Mouse (Mus musculus): ENCODE data around the gene Cd274. TPM values are rescaled to one million over a fixed set of nuclear protein-coding genes. Genes with fewer than 3 reads are reported as not detected.
A peak's percentile ranks its signal among the peaks of the same experiment; 100 is the strongest.

Gene Cd274
- 1 to 10 TPM; 1.6 to 3.4 (median 2.2) TPM for total RNA-seq (2022)

- peak in 1 of 2 experiments; percentile 35 for DNase-seq (ENCODE audit: low spot score in 2 of 2)
Observed at GRCm38 (mm10) chr19:29366969-29367622, at the start of gene Cd274, which contains the start of gene Plgrkt. Gene Cd274, plus strand, starts transcription at chr19:29367455. Gene Plgrkt, minus strand, starts transcription at chr19:29367390.

GRCm38 (mm10) chr19:29323416-29324049 is 43.7 kb upstream of the Cd274 start:
- no peak for DNase-seq (ENCODE audit: low spot score in 2 of 2)

DNA sequence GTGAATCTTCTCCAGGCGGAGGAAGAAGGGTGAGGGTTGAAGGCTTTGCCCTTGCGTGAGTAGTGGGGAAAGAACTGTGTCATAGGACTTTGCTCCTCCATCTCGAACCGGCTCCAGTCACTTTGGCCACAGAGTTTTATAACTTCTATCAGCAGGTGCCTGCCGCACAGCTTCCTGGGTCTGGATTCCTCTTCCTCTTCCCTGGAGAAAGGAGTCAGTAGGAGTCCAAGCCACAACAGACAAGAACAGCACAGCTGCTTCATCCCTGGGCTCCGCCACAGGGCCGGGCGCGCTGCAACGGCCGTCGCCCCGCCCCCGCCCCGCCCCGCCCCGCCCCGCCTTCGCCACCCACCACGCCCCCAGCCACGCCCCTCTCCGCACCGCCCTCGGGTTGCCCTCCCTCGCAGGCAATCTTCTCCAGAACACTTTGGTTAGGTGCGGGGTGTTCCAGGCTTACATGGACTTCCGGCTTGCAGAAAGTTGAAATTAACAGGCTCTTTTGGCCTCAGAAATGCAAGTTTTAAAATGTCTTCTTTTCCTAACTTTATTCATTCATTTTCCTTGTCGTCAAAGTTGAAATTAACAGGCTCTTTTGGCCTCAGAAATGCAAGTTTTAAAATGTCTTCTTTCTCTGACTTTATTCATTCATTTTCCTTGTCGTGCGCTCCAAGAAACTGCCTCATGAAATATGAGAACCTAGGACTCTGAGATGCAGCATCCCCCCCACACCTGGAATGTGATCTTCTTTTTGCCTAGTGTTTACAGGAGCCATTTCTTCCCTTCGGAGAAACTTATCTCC is 42.0 kb upstream of the Cd274 start, which contains the start of gene Insl6:
TSS of gene Insl6 (minus strand) at position 304 of the 799 bp plus-strand sequence.
- no peak for DNase-seq (ENCODE audit: low spot score in 2 of 2)

- no peak for DNase-seq (ENCODE audit: low spot score in 2 of 2)
Observed at GRCm38 (mm10) chr19:29325852-29326180, 41.4 kb upstream of the Cd274 start.

- DNase-seq (ENCODE audit: low spot score in 2 of 2) = no peak
Observed at GRCm38 (mm10) chr19:29326396-29326795, 40.9 kb upstream of the Cd274 start.

GRCm38 (mm10) chr19:29326822-29327552 is 40.3 kb upstream of the Cd274 start:
- DNase-seq (ENCODE audit: low spot score in 2 of 2) = no peak

- peak in 1 of 2 experiments; percentile 21 for DNase-seq (ENCODE audit: low spot score in 2 of 2)
Observed at GRCm38 (mm10) chr19:29334068-29334745, 33.0 kb upstream of the Cd274 start, which contains the start of gene Rln1. Gene Rln1, minus strand, starts transcription at chr19:29334670.

GRCm38 (mm10) chr19:29336624-29337023 is 30.6 kb upstream of the Cd274 start:
- no peak for DNase-seq (ENCODE audit: low spot score in 2 of 2)

GRCm38 (mm10) chr19:29341029-29341428 is 26.2 kb upstream of the Cd274 start:
- DNase-seq (ENCODE audit: low spot score in 2 of 2) = no peak

DNA sequence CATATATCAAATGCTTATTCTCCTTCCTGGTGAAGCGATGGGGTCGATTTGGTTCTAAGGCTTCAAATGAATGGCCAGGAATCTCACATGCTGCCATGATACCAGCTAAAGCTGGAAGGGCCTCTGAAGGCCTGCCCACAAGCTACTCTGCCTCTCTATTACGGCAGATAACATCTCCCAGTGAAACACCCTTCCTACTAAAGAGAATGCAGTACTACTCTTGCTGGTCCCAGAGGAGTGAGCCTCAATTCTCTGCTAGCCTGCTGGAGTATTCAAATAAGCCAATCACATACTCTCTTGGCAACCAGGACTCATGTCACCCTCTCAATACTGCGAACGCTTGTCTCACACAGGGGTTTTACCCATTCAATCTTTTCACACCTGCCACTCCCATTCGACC is 25.0 kb upstream of the Cd274 start:
- DNase-seq (ENCODE audit: low spot score in 2 of 2) = no peak

DNA sequence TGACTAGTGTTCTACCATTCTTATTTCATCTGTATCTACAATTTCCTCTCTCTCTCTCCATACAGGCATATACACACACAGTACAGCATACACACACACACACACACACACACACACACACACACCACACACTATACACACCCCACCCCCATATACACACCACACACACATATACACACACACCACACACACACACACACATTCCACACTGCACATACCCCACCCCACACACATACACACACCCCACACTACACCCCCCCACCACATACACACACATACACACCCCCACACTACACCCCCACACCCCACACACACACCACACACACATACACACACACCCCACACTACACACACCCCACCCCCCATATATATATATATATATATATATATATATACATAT is 22.4 kb upstream of the Cd274 start:
- no peak for DNase-seq (ENCODE audit: low spot score in 2 of 2)

DNA sequence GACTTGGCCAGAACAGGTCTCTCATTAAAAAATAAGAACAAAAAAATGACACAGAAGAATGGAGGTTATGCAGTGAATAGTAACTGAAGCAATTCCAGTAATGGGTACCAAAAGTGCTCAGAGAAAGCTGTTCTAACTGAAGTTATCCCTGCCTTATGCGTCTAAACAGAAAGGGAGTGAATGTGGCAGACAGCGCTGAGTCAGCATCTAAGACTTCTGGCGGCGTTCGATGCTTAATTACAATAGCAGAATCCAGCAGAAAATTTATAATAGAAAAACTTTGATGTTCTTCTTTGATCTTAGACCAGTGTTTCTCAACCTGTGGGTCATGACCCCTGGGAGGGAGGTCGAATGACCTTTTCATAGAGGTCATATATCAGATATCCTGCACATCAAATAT is 21.6 kb upstream of the Cd274 start:
- DNase-seq (ENCODE audit: low spot score in 2 of 2) = no peak

DNA sequence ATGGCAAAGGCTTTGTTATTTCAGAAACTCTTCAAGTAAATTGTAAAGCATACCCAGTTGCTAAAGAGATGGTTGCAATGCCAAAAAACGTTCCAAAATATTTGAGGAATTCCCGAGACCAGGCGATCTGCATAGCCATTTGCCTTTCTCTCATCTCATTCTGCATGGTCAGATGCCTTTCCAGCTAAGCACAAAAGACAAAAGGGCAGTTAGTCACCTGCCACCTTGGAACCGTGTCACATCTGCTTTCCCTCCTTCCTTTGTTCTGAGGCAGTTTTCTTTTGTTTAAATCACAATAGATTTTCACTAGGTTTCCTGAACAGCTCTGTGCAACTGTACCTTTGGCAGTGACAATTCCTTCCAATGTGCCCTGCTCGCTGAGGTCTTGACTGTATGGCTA is 16.3 kb upstream of the Cd274 start:
- no peak for DNase-seq (ENCODE audit: low spot score in 2 of 2)

- DNase-seq (ENCODE audit: low spot score in 2 of 2) = peak; percentile 46 to 76
Observed at GRCm38 (mm10) chr19:29354895-29355877, 12.1 kb upstream of the Cd274 start.

DNA sequence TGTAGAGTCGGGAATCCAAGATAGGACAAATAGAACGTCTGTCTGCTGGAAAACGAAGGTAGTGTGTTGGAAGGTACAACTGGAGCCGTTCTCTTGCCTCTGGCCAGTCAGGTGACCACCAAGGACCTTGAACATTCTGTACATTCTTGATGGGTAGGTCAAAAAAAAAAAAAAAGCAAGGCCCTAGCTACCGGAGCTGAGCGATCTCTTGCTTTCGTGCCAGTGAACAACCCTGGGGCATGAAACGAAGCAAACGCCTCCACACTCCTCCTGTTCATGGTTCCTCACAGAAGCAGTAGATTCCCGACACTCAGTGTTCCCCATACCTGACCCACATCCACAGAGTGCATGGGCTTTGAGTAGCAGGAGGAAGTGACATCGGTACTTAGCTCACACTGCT is 11.0 kb upstream of the Cd274 start:
- no peak for DNase-seq (ENCODE audit: low spot score in 2 of 2)

DNA sequence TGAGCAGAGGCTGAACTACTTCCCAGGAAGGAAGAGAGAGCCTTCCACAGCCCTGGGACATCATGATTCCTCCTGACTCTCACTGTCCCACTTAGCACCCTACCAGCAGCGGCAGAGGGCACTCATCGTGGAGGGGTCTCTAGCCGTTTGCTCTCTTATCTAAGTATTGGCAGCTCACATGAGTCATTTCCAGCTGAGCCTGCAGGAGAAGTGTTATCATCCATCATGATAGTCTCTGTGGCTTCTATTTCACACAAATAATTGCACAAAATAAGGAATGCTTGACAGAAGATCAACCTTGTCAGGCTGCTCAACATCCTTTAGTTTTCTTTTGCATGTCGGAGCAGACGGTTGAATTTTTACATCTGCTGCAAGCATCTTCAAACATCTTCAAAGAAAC is 7.0 kb upstream of the Cd274 start:
- no peak for DNase-seq (ENCODE audit: low spot score in 2 of 2)

GRCm38 (mm10) chr19:29361468-29362130 is 5.7 kb upstream of the Cd274 start:
- DNase-seq (ENCODE audit: low spot score in 2 of 2) = peak; percentile 76 to 95

DNA sequence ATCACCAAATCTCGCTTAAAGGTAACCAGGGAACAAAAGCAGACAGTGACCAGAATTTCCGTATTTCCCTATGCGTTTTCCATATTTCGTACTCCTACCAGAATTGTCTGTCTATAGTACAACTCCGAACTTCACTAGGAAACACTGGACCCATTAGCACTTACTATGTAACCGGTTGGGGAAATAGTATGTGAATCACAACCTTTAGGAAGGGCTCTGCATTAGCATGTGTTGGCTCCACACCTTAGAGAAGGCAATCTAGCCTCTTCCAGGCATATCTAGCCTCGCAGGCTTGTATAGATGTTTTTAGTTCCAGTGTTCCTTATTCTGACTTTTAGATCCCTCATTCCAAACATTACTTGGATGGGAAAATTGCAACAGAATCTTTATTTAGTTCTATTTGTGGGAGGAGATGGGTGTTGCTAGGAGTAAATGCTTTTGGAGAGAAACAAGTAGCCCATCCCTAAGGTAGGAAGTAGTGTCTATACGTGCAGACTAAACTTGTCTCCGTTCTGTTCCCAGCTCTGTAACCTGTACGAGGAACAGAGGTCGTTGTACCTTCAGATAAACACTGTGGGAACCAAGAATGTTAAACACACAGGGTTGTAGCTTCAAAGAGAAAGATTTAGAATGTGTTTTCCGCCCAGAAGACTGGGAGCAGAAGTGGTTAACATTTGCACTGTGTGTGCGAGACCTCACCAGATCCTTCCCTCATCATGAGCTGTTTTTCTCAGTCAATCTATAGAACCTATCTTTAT is 4.9 kb upstream of the Cd274 start:
- no peak for DNase-seq (ENCODE audit: low spot score in 2 of 2)

Measured in left cerebral cortex, adult 8-10 months (tissue).